Mouse (Mus musculus) liver, embryonic 13.5 days (tissue): ENCODE measurements around the gene Rd3l. TPM values are rescaled to one million over a fixed set of nuclear protein-coding genes. Genes with fewer than 3 reads are reported as not detected.
"Not testable (repeated sequence)": the region's sequence is repeated elsewhere in the genome, so short reads cannot be mapped to it uniquely, and the experiment has no call there.

Experiments
- ATAC-seq: fragments of 200-750 bp; cut with Nextera tagmentation; 2 replicates; pipeline ENCODE4 v1.8.0; 2017; ENCODE audit warnings: low read depth, mild to moderate bottlenecking, moderate number of reproducible peaks, moderate library complexity
- DNase-seq: peaks from one replicate; pipeline ENCODE4 v3.0.0; 2022
- H3K27ac ChIP-seq: fragments of 300-500 bp; sonication (generic); 2 replicates; pipeline ENCODE4 v1.5.1; 2015; ENCODE audit warnings: moderate library complexity, mild to moderate bottlenecking, inconsistent platforms
- H3K27me3 ChIP-seq: fragments of 300-500 bp; sonication (generic); 2 replicates; pipeline ENCODE4 v1.6.1; 2015; ENCODE audit warnings: mild to moderate bottlenecking, inconsistent platforms
- H3K36me3 ChIP-seq: fragments of 300-500 bp; sonication (generic); 2 replicates; pipeline ENCODE4 v1.6.1; 2015; ENCODE audit warnings: mild to moderate bottlenecking, inconsistent platforms
- H3K4me1 ChIP-seq: fragments of 300-500 bp; sonication (generic); replicated peaks from 2 replicates; pipeline ENCODE4 v1.6.1; 2015; ENCODE audit warnings: inconsistent platforms
- H3K4me2 ChIP-seq: fragments of 300-500 bp; sonication (generic); 2 replicates; pipeline ENCODE4 v1.6.1; 2015; ENCODE audit warnings: inconsistent platforms, mild to moderate bottlenecking, moderate library complexity
- H3K4me3 ChIP-seq: fragments of 300-500 bp; sonication (generic); replicated peaks from 2 replicates; pipeline ENCODE4 v1.5.1; 2015; ENCODE audit warnings: mild to moderate bottlenecking, inconsistent platforms
- H3K9ac ChIP-seq: fragments of 300-500 bp; sonication (generic); 2 replicates; pipeline ENCODE4 v1.6.1; 2015; ENCODE audit warnings: mild to moderate bottlenecking, inconsistent platforms
- H3K9me3 ChIP-seq: fragments of 300-500 bp; sonication (generic); replicated peaks from 2 replicates; pipeline ENCODE4 v1.6.1; 2016; ENCODE audit warnings: inconsistent platforms
- WGBS: fragments of 180-500 bp; shearing (Covaris S2); methylation state at CpG from one replicate; pipeline ENCODE4 v1.1.7; 2015; ENCODE audit not compliant: insufficient replicate concordance; 5-methylcytosine and 5-hydroxymethylcytosine counted together
- polyA plus RNA-seq: library from polyadenylated mRNA; unstranded; fragments of >200 nt; fragmentation: Nextera tagmentation; extraction: Ambion mirVana; gene quantifications from 2 replicates; pipeline ENCODE4 v1.2.1, GENCODE M21; 2015

Gene Rd3l
- polyA plus RNA-seq, 1 experiment from 2014 or later = not detected

DNA sequence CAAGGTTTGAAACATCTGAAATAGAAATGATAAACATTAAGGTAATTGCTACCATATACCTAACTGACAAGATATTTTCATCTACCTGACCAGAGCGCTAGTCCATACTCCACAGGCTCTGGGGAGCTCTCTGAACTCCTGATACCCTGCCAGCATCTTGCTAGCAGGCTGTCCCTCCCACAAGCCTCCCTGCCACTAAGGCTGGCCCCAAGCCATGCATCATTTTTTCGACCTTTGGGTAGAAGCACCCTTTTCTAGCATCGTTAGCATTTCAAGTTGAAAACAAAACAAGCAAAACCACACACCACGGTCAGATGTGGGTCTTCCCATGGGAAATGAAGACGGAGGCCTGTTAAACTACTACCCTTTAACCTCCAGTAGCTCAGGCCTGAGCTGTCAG lies 17.8 kb downstream of the Rd3l start:
- Histone ChIP-seq H3K27ac (no peak overlapping the region), H3K27me3 (no peaks in the 10 kb centered on the region), H3K9ac (no peak overlapping the region), H3K36me3 (peaks cover 51% of the 10 kb centered on the region), H3K4me3 (no peak overlapping the region), H3K4me2 (no peak overlapping the region), H3K9me3 (no peaks in the 10 kb centered on the region), H3K4me1 (peaks cover 28% of the 10 kb centered on the region)
- ATAC-seq (no peak), DNase-seq (no peak)
- 76% methylated on average over 5 of the region's 5 CpGs for WGBS

DNA sequence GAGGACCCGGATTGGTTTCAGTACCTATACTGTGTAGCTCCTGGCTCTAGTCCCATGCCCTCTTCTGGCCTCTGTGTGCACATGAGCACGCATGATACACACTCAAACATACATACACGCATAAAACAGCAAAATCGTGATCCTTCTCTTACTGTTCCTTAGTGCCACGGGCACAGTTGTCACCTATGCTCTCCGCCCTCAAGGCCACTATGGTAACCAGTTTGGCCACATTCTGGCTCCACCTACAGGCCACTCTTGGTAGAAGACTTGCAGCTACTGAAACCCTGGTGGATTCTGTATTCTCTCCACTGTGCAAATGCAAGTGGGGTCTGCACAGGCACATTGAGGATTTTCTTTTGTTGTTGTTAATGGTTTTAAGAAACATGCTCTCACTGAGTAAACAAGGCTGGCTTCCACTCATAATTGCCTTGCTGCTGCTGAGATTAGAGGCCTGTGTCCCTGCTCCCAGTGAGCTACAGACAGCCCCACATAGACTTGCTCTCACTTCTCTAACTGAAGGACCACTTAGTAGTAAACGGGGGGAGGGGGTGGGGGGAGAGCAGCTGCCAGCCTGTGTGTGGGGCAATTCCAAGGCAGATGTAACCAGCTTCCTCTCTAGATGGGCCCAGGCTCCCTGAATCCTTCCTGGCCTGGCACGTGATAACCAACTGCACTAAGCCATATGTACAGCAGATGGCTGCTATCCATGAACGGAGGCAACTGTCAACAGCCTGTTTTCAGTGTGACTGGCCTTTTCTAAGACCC lies 22.8 kb downstream of the Rd3l start:
- Histone ChIP-seq H3K9ac (no peak overlapping the region), H3K4me3 (no peak overlapping the region), H3K27me3 (no peaks in the 10 kb centered on the region), H3K9me3 (no peaks in the 10 kb centered on the region), H3K4me2 (no peak overlapping the region), H3K27ac (no peak overlapping the region; the same call in 1 of the 2 replicates), H3K36me3 (peaks cover 41% of the 10 kb centered on the region), H3K4me1 (peaks cover 11% of the 10 kb centered on the region; the same call in 1 of the 2 replicates)
- peak; percentile 70 for ATAC-seq
- DNase-seq = peak; percentile 50
- 37% methylated on average over 9 of the region's 9 CpGs for WGBS

DNA sequence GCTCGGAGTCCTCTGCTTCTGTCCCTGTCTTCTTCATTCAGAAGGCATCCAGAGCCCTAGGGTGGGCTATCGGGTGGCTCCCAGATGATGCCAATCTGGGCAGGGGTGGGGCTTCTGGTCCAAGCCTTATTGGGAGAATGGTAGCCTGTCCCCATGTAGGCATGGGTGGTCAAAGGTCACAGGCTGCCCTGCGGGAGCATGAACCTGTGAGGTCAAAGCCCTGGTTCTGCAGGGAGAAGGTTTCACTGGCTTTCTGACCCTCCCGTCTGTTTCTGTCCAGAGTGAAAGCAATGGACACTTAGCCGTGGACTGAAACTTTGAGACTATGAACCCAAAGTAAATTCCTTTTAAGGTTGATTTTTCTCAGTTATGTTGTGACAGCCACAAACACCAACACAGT lies 24.9 kb downstream of the Rd3l start:
- H3K9me3 ChIP-seq = no peaks in the 10 kb centered on the region
- WGBS = 61% methylated on average over 5 of the region's 5 CpGs
- H3K4me1 ChIP-seq = peaks cover 15% of the 10 kb centered on the region; the same call in 1 of the 2 replicates
- DNase-seq (no peak), ATAC-seq (no peak)
- H3K27ac ChIP-seq = no peak overlapping the region
- H3K9ac ChIP-seq = no peak overlapping the region
- no peak overlapping the region for H3K4me3 ChIP-seq
- no peak overlapping the region for H3K4me2 ChIP-seq
- H3K27me3 ChIP-seq = no peaks in the 10 kb centered on the region
- H3K36me3 ChIP-seq = peaks cover 21% of the 10 kb centered on the region

DNA sequence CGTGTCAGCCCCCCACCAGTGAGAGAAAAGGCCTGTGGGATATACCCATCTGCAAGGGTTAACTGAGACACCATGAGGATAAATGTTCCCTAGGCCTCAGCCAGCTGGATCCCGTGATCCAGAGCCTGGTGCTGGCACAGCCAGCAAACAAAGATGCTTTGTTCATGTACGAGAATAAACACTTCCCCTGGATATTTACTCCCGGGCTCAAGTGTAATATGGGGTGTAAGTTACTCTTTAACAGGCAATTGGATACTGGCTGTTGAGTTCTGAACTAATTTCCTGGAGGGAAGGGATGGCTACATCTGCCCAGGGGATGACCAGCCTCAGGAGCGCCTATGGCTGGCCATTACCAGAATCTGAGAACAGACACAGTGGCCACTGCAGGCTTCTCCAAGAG lies 29.4 kb downstream of the Rd3l start:
- no peak overlapping the region for H3K27ac ChIP-seq
- no peak overlapping the region for H3K9ac ChIP-seq
- DNase-seq (no peak), ATAC-seq (no peak)
- H3K4me1 ChIP-seq = peaks cover 11% of the 10 kb centered on the region; the same call in 1 of the 2 replicates
- no peaks in the 10 kb centered on the region for H3K9me3 ChIP-seq
- no peaks in the 10 kb centered on the region for H3K36me3 ChIP-seq
- no peaks in the 10 kb centered on the region for H3K27me3 ChIP-seq
- 58% methylated on average over 5 of the region's 5 CpGs for WGBS
- no peak overlapping the region for H3K4me3 ChIP-seq
- H3K4me2 ChIP-seq = no peak overlapping the region

DNA sequence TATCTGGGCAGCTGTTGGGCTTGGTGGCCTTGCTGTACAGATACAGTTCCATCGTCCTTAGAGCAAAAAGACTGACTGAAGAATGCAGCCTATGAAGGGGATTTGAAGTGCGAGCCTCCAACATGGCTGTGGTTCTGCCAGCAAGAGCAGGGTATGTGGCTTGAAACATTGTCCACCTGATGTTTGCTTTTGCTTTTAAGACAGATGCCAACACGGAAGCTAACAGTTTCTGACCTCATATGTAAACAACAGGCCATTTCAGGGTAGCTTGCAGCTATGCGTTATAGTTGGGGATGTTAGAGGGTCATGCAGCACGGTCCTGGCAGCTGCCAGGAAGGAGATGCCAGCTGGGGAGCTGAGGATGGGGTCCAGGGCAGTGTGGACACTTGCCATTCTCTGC lies 30.6 kb downstream of the Rd3l start:
- no peaks in the 10 kb centered on the region for H3K27me3 ChIP-seq
- H3K36me3 ChIP-seq = no peaks in the 10 kb centered on the region
- 54% methylated on average over 5 of the region's 5 CpGs for WGBS
- H3K9me3 ChIP-seq = no peaks in the 10 kb centered on the region
- no peak for ATAC-seq
- peaks cover 20% of the 10 kb centered on the region for H3K4me1 ChIP-seq
- H3K4me3 ChIP-seq = no peak overlapping the region
- H3K9ac ChIP-seq = no peak overlapping the region
- no peak for DNase-seq
- no peak overlapping the region for H3K4me2 ChIP-seq
- H3K27ac ChIP-seq = no peak overlapping the region

DNA sequence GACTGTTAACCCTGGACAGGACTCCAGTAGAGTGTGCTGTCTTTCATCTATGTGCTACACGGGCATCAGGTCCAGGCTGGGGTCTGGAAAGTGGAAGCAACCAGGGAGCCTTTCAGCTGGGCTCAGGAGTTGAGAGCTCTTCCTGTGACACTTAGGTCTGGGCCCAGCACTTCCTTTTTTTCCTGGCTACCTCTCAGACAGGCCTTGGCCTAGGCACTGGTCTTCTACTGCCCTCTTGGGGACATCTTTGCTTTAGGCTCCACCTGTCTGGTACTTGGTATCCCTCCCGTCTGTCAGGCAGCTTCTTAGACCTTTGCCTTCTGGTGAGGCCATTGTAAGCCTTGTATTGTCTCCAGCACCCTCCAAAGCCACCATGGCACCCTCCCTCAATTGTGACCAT lies 34.4 kb downstream of the Rd3l start:
- 0 out of 2 replicates have a peak overlapping the region, but pooled peaks have one; percentile 14 for H3K4me2 ChIP-seq
- H3K36me3 ChIP-seq = no peaks in the 10 kb centered on the region
- no peak overlapping the region for H3K9ac ChIP-seq
- H3K27ac ChIP-seq = peak overlapping the region; percentile 72
- DNase-seq (peak; percentile 54), ATAC-seq (no peak)
- H3K4me1 ChIP-seq = peaks cover 52% of the 10 kb centered on the region
- H3K4me3 ChIP-seq = no peak overlapping the region
- no peaks in the 10 kb centered on the region for H3K9me3 ChIP-seq
- 14% methylated on average over 2 of the region's 2 CpGs for WGBS
- H3K27me3 ChIP-seq = no peaks in the 10 kb centered on the region

DNA sequence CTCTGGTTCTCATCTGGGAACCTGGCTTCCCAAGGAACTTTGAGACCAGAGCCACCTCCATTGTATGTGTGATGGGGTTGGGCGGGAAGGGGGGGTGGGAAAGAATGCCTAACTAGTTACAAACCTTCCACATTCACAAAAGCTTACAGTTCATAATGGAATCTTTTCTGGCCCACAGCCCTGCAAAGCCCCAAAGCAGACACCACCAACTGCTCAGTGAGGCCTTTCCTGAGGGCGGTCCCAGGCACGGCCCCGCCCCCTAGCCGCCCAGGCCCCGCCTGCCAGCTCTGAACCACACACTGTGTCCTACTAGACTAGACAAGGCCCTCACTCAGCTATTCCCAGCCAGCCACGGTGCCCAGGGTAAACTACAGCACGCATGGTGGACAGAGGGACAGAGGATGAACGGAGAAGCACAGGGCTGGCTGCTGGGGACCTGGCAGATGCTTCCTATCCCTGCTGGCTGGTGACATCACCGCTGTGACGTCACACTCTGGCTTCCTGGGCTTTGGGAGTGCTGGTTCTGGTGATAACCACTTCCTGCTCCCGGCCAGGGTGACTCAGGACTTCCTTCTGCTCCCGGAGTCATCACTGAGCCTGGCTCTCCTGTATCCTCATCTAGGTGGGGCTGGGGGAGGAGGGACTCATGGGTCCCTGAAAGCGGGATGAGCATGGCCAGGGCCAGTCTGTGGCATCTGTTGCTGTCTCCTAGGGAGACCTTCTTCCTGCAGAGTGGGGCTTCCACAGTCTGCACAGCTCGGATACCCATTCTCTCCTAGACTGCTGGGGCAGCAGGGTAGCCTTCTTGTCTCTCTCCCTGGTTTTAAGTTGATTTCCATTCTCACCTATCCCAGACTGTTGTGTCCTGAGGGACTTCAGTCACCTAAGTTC lies 35.1 kb downstream of the Rd3l start:
- Histone ChIP-seq H3K4me2 (peak overlapping the region; percentile 66), H3K27ac (peak overlapping the region; percentile 88), H3K4me1 (peaks cover 50% of the 10 kb centered on the region), H3K9ac (peak overlapping the region; percentile 56)
- not testable (repeated sequence) for H3K36me3 ChIP-seq, H3K27me3 ChIP-seq, H3K9me3 ChIP-seq, H3K4me3 ChIP-seq
- WGBS = 9% methylated on average over 12 of the region's 15 CpGs
- ATAC-seq = peak; percentile 72
- DNase-seq = peak; percentile 43

DNA sequence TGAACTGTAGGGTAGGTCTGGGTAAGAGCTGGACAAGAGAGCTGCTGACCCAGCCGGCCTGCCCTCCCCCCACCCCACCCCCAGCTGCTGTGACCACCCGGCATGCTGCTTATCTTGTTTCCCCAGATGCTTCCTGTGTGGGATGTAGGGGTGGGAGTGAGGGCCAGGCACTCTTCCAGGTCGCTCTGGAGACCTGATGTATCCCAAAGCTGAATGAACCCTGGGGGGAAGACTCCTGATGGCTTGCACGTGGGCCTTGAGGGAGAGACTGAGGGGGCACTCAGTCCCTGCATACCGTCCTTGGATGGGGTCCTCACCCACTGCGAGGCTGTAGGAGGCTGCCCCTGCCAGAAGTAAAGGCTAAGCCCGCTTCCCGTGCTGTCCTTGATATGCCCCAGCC lies 36.0 kb downstream of the Rd3l start:
- H3K27ac ChIP-seq = peak overlapping the region; percentile 88
- 5% methylated on average over 8 of the region's 8 CpGs for WGBS
- peaks cover 45% of the 10 kb centered on the region for H3K4me1 ChIP-seq
- H3K9me3 ChIP-seq = no peaks in the 10 kb centered on the region
- no peaks in the 10 kb centered on the region for H3K27me3 ChIP-seq
- H3K36me3 ChIP-seq = no peaks in the 10 kb centered on the region
- peak; percentile 39 for ATAC-seq
- peak overlapping the region; percentile 66 for H3K4me2 ChIP-seq
- peak overlapping the region; percentile 56 for H3K9ac ChIP-seq
- H3K4me3 ChIP-seq = peak overlapping the region; percentile 8; the same call in 1 of the 2 replicates
- peak; percentile 53 for DNase-seq

DNA sequence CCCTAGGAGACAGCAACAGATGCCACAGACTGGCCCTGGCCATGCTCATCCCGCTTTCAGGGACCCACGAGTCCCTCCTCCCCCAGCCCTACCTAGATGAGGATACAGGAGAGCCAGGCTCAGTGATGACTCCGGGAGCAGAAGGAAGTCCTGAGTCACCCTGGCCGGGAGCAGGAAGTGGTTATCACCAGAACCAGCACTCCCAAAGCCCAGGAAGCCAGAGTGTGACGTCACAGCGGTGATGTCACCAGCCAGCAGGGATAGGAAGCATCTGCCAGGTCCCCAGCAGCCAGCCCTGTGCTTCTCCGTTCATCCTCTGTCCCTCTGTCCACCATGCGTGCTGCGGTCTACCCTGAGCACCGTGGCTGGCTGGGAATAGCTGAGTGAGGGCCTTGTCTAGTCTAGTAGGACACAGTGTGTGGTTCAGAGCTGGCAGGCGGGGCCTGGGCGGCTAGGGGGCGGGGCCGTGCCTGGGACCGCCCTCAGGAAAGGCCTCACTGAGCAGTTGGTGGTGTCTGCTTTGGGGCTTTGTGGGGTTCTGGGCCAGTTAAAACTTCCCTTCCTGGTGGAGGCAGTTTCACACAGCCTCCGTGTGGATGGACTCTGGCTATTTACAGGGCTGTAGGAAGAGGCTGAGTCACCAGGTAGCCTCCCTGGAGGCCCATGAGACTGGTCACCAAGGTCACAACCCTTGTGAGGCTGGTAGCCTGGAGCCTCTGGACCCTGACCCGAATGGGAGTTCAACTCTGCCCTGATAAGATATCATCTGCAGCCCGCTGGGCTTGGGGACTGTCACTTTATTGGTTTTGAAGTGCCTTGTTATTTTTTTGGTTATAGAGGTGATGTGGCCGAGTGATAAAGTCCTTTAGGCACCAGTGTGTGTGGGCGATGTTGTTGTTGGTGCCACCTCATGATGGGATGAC lies 36.8 kb downstream of the Rd3l start:
- peak overlapping the region; percentile 56 for H3K4me3 ChIP-seq

DNA sequence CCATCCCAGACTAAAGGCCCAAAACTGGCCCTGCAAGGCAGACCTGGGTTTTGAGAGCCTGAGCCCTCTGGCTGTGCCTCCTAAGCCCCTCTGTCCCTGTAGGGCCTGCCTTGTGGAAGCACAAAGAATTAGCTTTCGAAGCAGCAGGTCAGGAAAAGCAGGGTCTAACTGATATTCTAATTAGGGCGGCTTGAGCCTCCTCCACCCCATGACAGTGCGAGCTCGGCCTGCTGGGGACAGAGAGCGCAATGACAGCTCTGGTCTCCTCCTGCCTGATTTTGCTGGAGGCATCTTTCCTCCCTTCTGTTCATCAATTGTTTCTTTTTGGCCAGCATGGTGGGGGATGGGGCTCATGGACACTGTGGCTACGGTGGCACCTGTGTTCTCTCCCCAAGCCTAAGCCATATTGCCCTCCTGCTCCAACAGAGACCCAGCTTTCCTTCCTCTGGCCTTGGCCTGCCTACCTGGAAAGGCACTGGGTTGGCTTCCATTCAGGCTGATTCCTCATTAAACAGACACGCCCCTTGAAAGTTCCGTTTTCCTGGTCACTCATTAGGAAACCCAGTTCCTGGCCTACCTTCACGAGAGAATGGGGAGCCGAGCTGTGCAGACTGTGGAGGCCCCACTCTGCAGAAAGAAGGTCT lies 37.6 kb downstream of the Rd3l start:
- Histone ChIP-seq H3K9me3 (no peaks in the 10 kb centered on the region), H3K36me3 (no peaks in the 10 kb centered on the region), H3K4me2 (peak overlapping the region; percentile 66), H3K27ac (peak overlapping the region; percentile 81), H3K4me1 (peaks cover 53% of the 10 kb centered on the region), H3K27me3 (no peaks in the 10 kb centered on the region), H3K4me3 (peak overlapping the region; percentile 56), H3K9ac (peak overlapping the region; percentile 65)
- DNase-seq = peak; percentile 54
- ATAC-seq = peak; percentile 26
- 10% methylated on average over 10 of the region's 10 CpGs for WGBS

More for the DNA sequence above, 36.8 kb downstream of the Rd3l start:
- DNase-seq = peak; percentile 64
- H3K9me3 ChIP-seq, H3K36me3 ChIP-seq, H3K27me3 ChIP-seq: not testable (repeated sequence)
- ATAC-seq = peak; percentile 76
- Histone ChIP-seq H3K9ac (peak overlapping the region; percentile 65), H3K4me1 (peaks cover 45% of the 10 kb centered on the region), H3K4me2 (peak overlapping the region; percentile 66), H3K27ac (peak overlapping the region; percentile 88)
- WGBS = 5% methylated on average over 17 of the region's 20 CpGs
